Mouse (Mus musculus): ENCODE results near the gene Rbp1. TPM values are rescaled to one million over a fixed set of nuclear protein-coding genes. Genes with fewer than 3 reads are reported as not detected.

Rbp1 gene
- polyA plus RNA-seq, 1 experiment from 2014 or later: 25.5 TPM

DNA sequence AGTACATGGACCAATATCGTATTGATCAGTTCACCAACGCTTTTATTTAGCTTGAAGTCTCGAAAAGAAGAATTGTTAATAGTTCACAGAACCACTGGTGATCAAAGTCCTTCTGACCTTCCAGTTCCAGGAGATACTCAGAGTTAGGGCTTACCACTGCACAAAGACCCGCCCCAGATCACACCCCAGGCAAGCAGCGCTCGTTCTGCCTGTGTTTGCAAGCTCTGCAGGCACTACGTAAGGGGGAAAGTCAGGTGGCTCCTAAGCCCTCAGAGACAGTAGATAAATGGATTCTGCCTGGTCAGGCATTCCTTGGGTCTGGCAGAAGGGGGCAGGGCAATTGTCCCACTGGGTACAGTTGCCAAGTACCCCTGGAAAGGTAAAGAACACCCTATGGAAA lies 62.3 kb downstream of the Rbp1 start:
- H3K27me3 ChIP-seq (ENCODE audit: low read depth, poor library complexity, severe bottlenecking): no peaks in the 10 kb centered on the region
- H3K27ac ChIP-seq (replicated peaks): no peak overlapping the region
- H3K36me3 ChIP-seq: no peaks in the 10 kb centered on the region
- DNase-seq (ENCODE audit: low spot score): no peak
- no peaks in the 10 kb centered on the region for H3K9me3 ChIP-seq (replicated peaks)
- H3K4me3 ChIP-seq: no peak overlapping the region
- WGBS: 86% methylated on average over 7 of the region's 7 CpGs
- H3K4me1 ChIP-seq: no peaks in the 10 kb centered on the region

- Histone ChIP-seq H3K27me3 (ENCODE audit: low read depth, poor library complexity, severe bottlenecking) (no peaks in the 10 kb centered on the region), H3K4me1 (no peaks in the 10 kb centered on the region), H3K4me3 (no peak within 1 kb of the TSS), H3K36me3 (no peaks in the 10 kb centered on the region), H3K27ac (replicated peaks) (no peak within 1 kb of the TSS), H3K9me3 (replicated peaks) (no peaks in the 10 kb centered on the region)
- 91% methylated on average over 3 of the region's 3 CpGs for WGBS
- DNase-seq (ENCODE audit: low spot score): no peak
These were observed 63.1 kb downstream of the Rbp1 start, which contains the start of gene Rbp2 for GRCm38 (mm10) chr9:98485815-98486214. Rbp2 (plus strand) TSS chr9:98486115.

DNA sequence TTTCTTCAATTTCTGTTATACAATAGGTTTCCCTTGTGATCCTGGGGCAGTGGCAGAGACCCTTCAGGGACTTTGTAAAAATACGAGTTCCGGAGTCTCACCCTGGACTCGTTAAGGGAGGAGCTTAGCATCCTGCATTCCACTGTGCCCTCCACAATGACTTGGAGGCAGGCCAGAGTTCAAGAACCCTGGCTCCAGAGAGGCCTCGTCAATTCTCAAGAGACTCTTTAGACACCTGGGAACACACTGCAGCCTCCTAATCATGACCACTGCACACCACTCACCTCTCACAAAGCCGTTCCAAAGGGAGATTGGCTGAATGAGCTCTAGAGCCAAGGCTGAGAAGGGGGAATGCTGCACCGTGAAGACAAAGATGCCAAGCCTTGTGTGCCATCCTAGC lies 64.5 kb downstream of the Rbp1 start:
- no peak overlapping the region for H3K27ac ChIP-seq (replicated peaks)
- H3K27me3 ChIP-seq (ENCODE audit: low read depth, poor library complexity, severe bottlenecking): no peaks in the 10 kb centered on the region
- no peak overlapping the region for H3K4me3 ChIP-seq
- no peak for DNase-seq (ENCODE audit: low spot score)
- no peaks in the 10 kb centered on the region for H3K9me3 ChIP-seq (replicated peaks)
- H3K4me1 ChIP-seq: no peaks in the 10 kb centered on the region
- WGBS: 75% methylated on average over 6 of the region's 6 CpGs
- no peaks in the 10 kb centered on the region for H3K36me3 ChIP-seq

DNA sequence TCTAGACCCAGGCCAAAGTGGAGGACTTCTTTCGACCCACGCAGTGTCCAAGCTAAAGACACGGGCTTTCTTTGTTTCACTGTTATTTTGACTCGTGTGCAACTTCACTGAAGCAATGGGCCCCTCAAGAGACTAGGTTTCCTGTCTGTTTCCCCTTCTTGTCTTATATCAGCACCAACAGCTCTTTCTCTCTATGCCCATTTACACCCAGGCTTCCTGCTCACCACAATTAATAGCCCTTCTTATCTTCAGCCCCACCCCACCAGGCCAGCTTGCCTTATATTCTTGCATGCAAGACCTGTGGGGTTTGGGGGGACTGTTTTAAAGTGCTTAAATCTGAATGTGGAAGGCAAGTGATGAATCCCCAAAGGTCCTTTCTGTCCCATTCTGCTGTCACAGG lies 66.8 kb downstream of the Rbp1 start:
- WGBS: 81% methylated on average over 4 of the region's 4 CpGs
- Histone ChIP-seq H3K4me3 (no peak overlapping the region), H3K9me3 (replicated peaks) (no peaks in the 10 kb centered on the region), H3K27me3 (ENCODE audit: low read depth, poor library complexity, severe bottlenecking) (no peaks in the 10 kb centered on the region), H3K27ac (replicated peaks) (no peak overlapping the region), H3K36me3 (no peaks in the 10 kb centered on the region), H3K4me1 (no peaks in the 10 kb centered on the region)
- DNase-seq (ENCODE audit: low spot score): no peak

DNA sequence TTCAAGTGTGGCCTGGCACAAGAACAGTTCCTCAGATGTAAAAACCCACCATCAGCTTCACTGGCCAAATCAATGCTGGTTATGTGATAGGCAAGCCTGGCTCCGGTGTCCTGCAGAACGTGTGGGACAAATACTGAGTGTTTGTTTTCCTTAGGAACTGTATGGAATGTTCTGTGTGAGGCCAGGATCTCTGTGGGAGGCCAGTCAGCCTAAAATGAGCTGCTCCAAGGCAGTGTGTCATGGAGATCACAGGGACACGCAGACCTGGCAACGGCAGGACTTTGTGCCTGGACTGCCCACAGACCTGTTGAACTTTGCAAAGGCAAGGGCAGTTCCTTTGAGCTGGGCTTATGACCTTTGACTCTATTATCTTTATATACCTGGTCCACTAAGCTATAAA lies 67.4 kb downstream of the Rbp1 start:
- no peak overlapping the region; the same call in 1 of the 2 replicates for H3K27ac ChIP-seq (replicated peaks)
- H3K4me3 ChIP-seq: no peak overlapping the region
- 72% methylated on average over 4 of the region's 4 CpGs for WGBS
- no peaks in the 10 kb centered on the region for H3K36me3 ChIP-seq
- no peak for DNase-seq (ENCODE audit: low spot score)
- H3K27me3 ChIP-seq (ENCODE audit: low read depth, poor library complexity, severe bottlenecking): no peaks in the 10 kb centered on the region
- H3K9me3 ChIP-seq (replicated peaks): no peaks in the 10 kb centered on the region
- no peaks in the 10 kb centered on the region for H3K4me1 ChIP-seq

DNA sequence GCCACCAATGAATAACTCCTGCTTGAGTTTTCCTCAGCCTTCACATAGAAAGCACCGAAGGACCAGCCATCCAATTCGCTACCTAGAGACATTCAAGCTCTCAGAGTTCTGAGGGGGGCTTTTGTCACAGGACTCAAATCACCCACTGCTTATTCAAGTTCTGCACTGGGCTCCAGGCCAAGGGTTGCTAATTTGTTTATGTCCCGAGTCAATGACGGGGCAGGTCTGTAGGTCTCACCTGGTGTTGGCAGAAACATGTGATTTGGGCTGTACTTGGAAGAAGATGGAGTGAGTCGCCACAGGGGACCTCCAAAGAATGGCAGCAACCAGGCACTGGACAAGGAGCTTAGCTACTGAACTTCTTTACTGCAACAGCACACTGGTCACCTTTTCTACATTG lies 68.3 kb downstream of the Rbp1 start:
- Histone ChIP-seq H3K27me3 (ENCODE audit: low read depth, poor library complexity, severe bottlenecking) (no peaks in the 10 kb centered on the region), H3K4me1 (no peaks in the 10 kb centered on the region), H3K36me3 (no peaks in the 10 kb centered on the region), H3K4me3 (no peak overlapping the region), H3K9me3 (replicated peaks) (no peaks in the 10 kb centered on the region), H3K27ac (replicated peaks) (no peak overlapping the region)
- DNase-seq (ENCODE audit: low spot score): no peak
- 95% methylated on average over 5 of the region's 5 CpGs for WGBS

DNA sequence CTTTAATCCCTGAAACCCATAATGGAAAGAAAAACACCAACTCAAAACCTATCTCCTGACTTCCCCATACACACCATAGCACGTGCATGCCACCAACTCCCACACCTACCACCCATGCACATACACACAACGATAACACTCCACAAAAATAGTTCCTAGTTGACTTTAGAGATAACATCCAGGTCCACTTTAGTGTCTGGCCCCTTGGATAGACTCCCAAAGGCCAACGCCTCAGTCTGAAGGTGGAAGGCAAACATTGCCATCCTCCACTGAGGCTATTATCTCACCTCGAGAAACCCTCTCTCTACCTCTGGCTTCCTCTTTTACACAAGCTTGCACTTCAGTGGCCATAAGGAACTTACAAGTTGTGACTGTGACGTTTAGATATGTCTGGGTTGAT lies 69.5 kb downstream of the Rbp1 start:
- H3K36me3 ChIP-seq: no peaks in the 10 kb centered on the region
- H3K4me1 ChIP-seq: peaks cover 2% of the 10 kb centered on the region; the same call in 1 of the 2 replicates
- no peak overlapping the region for H3K27ac ChIP-seq (replicated peaks)
- H3K4me3 ChIP-seq: no peak overlapping the region
- 86% methylated on average over 5 of the region's 5 CpGs for WGBS
- no peak for DNase-seq (ENCODE audit: low spot score)
- no peaks in the 10 kb centered on the region for H3K27me3 ChIP-seq (ENCODE audit: low read depth, poor library complexity, severe bottlenecking)
- H3K9me3 ChIP-seq (replicated peaks): no peaks in the 10 kb centered on the region

DNA sequence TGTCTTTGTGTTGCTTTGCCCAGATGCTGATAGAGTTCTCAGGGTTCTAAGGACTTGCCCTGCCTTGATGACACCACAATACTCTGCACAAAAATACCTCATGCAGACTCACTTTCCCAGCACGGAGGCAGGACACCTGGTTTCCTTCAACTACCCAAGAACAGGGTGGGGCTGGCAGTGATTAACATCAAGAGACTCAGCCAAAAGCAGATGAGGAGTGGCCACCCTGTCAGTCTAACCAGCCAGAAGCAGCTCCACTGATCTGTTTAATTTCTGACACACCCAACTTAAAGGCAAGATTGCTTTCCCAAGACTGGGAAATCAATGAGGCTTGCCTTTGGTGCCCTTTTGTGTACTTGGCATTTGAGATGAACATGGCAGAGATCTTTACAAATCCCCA lies 70.1 kb downstream of the Rbp1 start:
- Histone ChIP-seq H3K27me3 (ENCODE audit: low read depth, poor library complexity, severe bottlenecking) (no peaks in the 10 kb centered on the region), H3K27ac (replicated peaks) (no peak overlapping the region), H3K4me3 (no peak overlapping the region), H3K4me1 (peaks cover 7% of the 10 kb centered on the region), H3K9me3 (replicated peaks) (no peaks in the 10 kb centered on the region), H3K36me3 (no peaks in the 10 kb centered on the region)
- WGBS: 84% methylated on average over 1 of the region's 1 CpGs
- no peak for DNase-seq (ENCODE audit: low spot score)

Other genes starting within 250 kb of the Rbp1 start
- 2.6 and 3.4 TPM in 2 replicates for gene Nmnat3, start 135.5 kb upstream of the Rbp1 start, polyA plus RNA-seq (2016; fragmentation: Nextera tagmentation; extraction: Ambion mirVana)
- 0.50 and 1.1 TPM in 2 replicates for gene Rbp2, start 63.2 kb downstream of the Rbp1 start, polyA plus RNA-seq (2016; fragmentation: Nextera tagmentation; extraction: Ambion mirVana)
- gene Copb2, start 140.8 kb downstream of the Rbp1 start, polyA plus RNA-seq (2016; fragmentation: Nextera tagmentation; extraction: Ambion mirVana): 158 and 164 TPM in 2 replicates
- gene Mrps22, start 178.7 kb downstream of the Rbp1 start, polyA plus RNA-seq (2016; fragmentation: Nextera tagmentation; extraction: Ambion mirVana): 74.8 and 80.2 TPM in 2 replicates